Mouse (Mus musculus): ENCODE data around the gene Agmat. TPM values are rescaled to one million over a fixed set of nuclear protein-coding genes. Genes with fewer than 3 reads are reported as not detected.
"Not testable (repeated sequence)": the region's sequence is repeated elsewhere in the genome, so short reads cannot be mapped to it uniquely, and the experiment has no call there.

Agmat gene
- polyA plus RNA-seq, 1 experiment: 0.15 TPM

- no peak for DNase-seq
- TF ChIP-seq CTCF (IDR thresholded peaks at IDR 0.05; ENCODE audit: insufficient read depth, low read length): no peak
- TF ChIP-seq POLR2A (IDR thresholded peaks at IDR 0.05; ENCODE audit: borderline replicate concordance, extremely low read depth, low read depth, low read length): no peak
- WGBS: 37% methylated on average over 19 of the region's 19 CpGs
- H3K4me3 ChIP-seq (replicated peaks; ENCODE audit: extremely low read depth, low read depth, low read length): no peak overlapping the region
- H3K4me1 ChIP-seq (ENCODE audit: control insufficient read depth, insufficient read depth, low read length): 0 out of 2 replicates have a peak, but pooled peaks cover 2% of the 10 kb centered on the region
These were observed 20.3 kb downstream of the Agmat start for GRCm38 (mm10) chr4:141766668-141767352.

- WGBS: 59% methylated on average over 19 of the region's 19 CpGs
- Histone ChIP-seq H3K4me3 (replicated peaks; ENCODE audit: extremely low read depth, low read depth, low read length) (no peak overlapping the region), H3K4me1 (ENCODE audit: control insufficient read depth, insufficient read depth, low read length) (0 out of 2 replicates have a peak, but pooled peaks cover 2% of the 10 kb centered on the region)
- no peak for TF ChIP-seq CTCF (IDR thresholded peaks at IDR 0.05; ENCODE audit: insufficient read depth, low read length)
- peak; percentile 19; the same call in 1 of the 2 replicates for TF ChIP-seq POLR2A (IDR thresholded peaks at IDR 0.05; ENCODE audit: borderline replicate concordance, extremely low read depth, low read depth, low read length)
- peak; percentile 33 for DNase-seq
These were observed 21.0 kb downstream of the Agmat start for GRCm38 (mm10) chr4:141767353-141768036.

- 70% methylated on average over 8 of the region's 8 CpGs for WGBS
- no peak overlapping the region for H3K4me3 ChIP-seq (replicated peaks; ENCODE audit: extremely low read depth, low read depth, low read length)
- 0 out of 2 replicates have a peak, but pooled peaks cover 2% of the 10 kb centered on the region for H3K4me1 ChIP-seq (ENCODE audit: control insufficient read depth, insufficient read depth, low read length)
- no peak for DNase-seq
- TF ChIP-seq CTCF (IDR thresholded peaks at IDR 0.05; ENCODE audit: insufficient read depth, low read length) (no peak), POLR2A (IDR thresholded peaks at IDR 0.05; ENCODE audit: borderline replicate concordance, extremely low read depth, low read depth, low read length) (no peak)
These were observed 23.2 kb downstream of the Agmat start for GRCm38 (mm10) chr4:141769501-141770160.

GRCm38 (mm10) chr4:141771823-141772222 is 25.4 kb downstream of the Agmat start:
- WGBS: 87% methylated on average over 8 of the region's 8 CpGs

GRCm38 (mm10) chr4:141773019-141773418 is 26.5 kb downstream of the Agmat start:
- H3K4me3 ChIP-seq (replicated peaks; ENCODE audit: extremely low read depth, low read depth, low read length); H3K4me1 ChIP-seq (ENCODE audit: control insufficient read depth, insufficient read depth, low read length); DNase-seq: not testable (repeated sequence)
- 88% methylated on average over 4 of the region's 4 CpGs for WGBS

More at GRCm38 (mm10) chr4:141771823-141772222, 25.4 kb downstream of the Agmat start:
- TF ChIP-seq CTCF (IDR thresholded peaks at IDR 0.05; ENCODE audit: insufficient read depth, low read length) (no peak), POLR2A (IDR thresholded peaks at IDR 0.05; ENCODE audit: borderline replicate concordance, extremely low read depth, low read depth, low read length) (no peak)
- H3K4me1 ChIP-seq (ENCODE audit: control insufficient read depth, insufficient read depth, low read length): no peaks in the 10 kb centered on the region
- no peak overlapping the region for H3K4me3 ChIP-seq (replicated peaks; ENCODE audit: extremely low read depth, low read depth, low read length)
- DNase-seq: no peak

GRCm38 (mm10) chr4:141779828-141780227 is 33.4 kb downstream of the Agmat start:
- no peaks in the 10 kb centered on the region for H3K4me1 ChIP-seq (ENCODE audit: control insufficient read depth, insufficient read depth, low read length)
- no peak overlapping the region for H3K4me3 ChIP-seq (replicated peaks; ENCODE audit: extremely low read depth, low read depth, low read length)
- WGBS: 83% methylated on average over 8 of the region's 8 CpGs
- no peak for DNase-seq
- TF ChIP-seq CTCF (IDR thresholded peaks at IDR 0.05; ENCODE audit: insufficient read depth, low read length): no peak
- no peak for TF ChIP-seq POLR2A (IDR thresholded peaks at IDR 0.05; ENCODE audit: borderline replicate concordance, extremely low read depth, low read depth, low read length)

GRCm38 (mm10) chr4:141781201-141781985 is 34.9 kb downstream of the Agmat start:
- TF ChIP-seq CTCF (IDR thresholded peaks at IDR 0.05; ENCODE audit: insufficient read depth, low read length) (no peak), POLR2A (IDR thresholded peaks at IDR 0.05; ENCODE audit: borderline replicate concordance, extremely low read depth, low read depth, low read length) (no peak)
- Histone ChIP-seq H3K4me1 (ENCODE audit: control insufficient read depth, insufficient read depth, low read length) (no peaks in the 10 kb centered on the region), H3K4me3 (replicated peaks; ENCODE audit: extremely low read depth, low read depth, low read length) (no peak overlapping the region)
- DNase-seq: no peak
- 91% methylated on average over 8 of the region's 8 CpGs for WGBS

- Histone ChIP-seq H3K4me3 (replicated peaks; ENCODE audit: extremely low read depth, low read depth, low read length) (no peak overlapping the region), H3K4me1 (ENCODE audit: control insufficient read depth, insufficient read depth, low read length) (peaks cover 7% of the 10 kb centered on the region)
- DNase-seq: no peak
- no peak; the same call in 1 of the 2 replicates for TF ChIP-seq CTCF (IDR thresholded peaks at IDR 0.05; ENCODE audit: insufficient read depth, low read length)
- no peak for TF ChIP-seq POLR2A (IDR thresholded peaks at IDR 0.05; ENCODE audit: borderline replicate concordance, extremely low read depth, low read depth, low read length)
- 65% methylated on average over 5 of the region's 5 CpGs for WGBS
These were observed 38.4 kb downstream of the Agmat start for GRCm38 (mm10) chr4:141784835-141785234.

GRCm38 (mm10) chr4:141786141-141786540 is 39.7 kb downstream of the Agmat start:
- WGBS: 73% methylated on average over 13 of the region's 13 CpGs
- DNase-seq: no peak
- Histone ChIP-seq H3K4me3 (replicated peaks; ENCODE audit: extremely low read depth, low read depth, low read length) (no peak overlapping the region), H3K4me1 (ENCODE audit: control insufficient read depth, insufficient read depth, low read length) (peaks cover 9% of the 10 kb centered on the region)
- TF ChIP-seq POLR2A (IDR thresholded peaks at IDR 0.05; ENCODE audit: borderline replicate concordance, extremely low read depth, low read depth, low read length) (no peak), CTCF (IDR thresholded peaks at IDR 0.05; ENCODE audit: insufficient read depth, low read length) (no peak)
